25 mouse cellular contexts compared by ENCODE assay signal in genomic region chr12:12499903-12500302, GRCm38 (mm10).
"Had no signal": no experiment of that assay in that cellular context is flagged by ENCODE, and none has a peak within 500 bp of the region (broad histone marks: within the 10 kb centered on the region; RNA-seq: fewer than 3 reads in every experiment).

No protein-coding gene starts in this region.

- H3K4me2 ChIP-seq: heart, embryonic 12.5 days; hindbrain, embryonic 12.5 days; hindbrain, embryonic 14.5 days; intestine, embryonic 15.5 days; kidney, embryonic 15.5 days; limb, embryonic 12.5 days had no signal

- H3K9ac ChIP-seq: heart, embryonic 12.5 days; hindbrain, embryonic 12.5 days; hindbrain, embryonic 14.5 days; intestine, embryonic 15.5 days; kidney, embryonic 15.5 days; limb, embryonic 12.5 days had no signal

- H3K27me3 ChIP-seq: heart, embryonic 12.5 days; hindbrain, embryonic 12.5 days; intestine, embryonic 15.5 days; kidney, embryonic 15.5 days; limb, embryonic 12.5 days had no signal

- H3K36me3 ChIP-seq: heart, embryonic 12.5 days; hindbrain, embryonic 10.5 days; hindbrain, embryonic 12.5 days; intestine, embryonic 15.5 days; kidney, embryonic 15.5 days; limb, embryonic 10.5 days; limb, embryonic 12.5 days had no signal

- H3K27ac ChIP-seq: gastrocnemius, adult 2 months; hindbrain, embryonic 10.5 days; hindbrain, embryonic 12.5 days; hindbrain, embryonic 14.5 days; intestine, embryonic 15.5 days; kidney, embryonic 15.5 days; kidney, postnatal 0 days; left cerebral cortex, adult 2 months; limb, embryonic 10.5 days; limb, embryonic 12.5 days had no signal

- H3K4me1 ChIP-seq: hindbrain, embryonic 12.5 days; intestine, embryonic 15.5 days; limb, embryonic 12.5 days had no signal

- H3K9me3 ChIP-seq: heart, embryonic 12.5 days; hindbrain, embryonic 10.5 days; hindbrain, embryonic 12.5 days; intestine, embryonic 15.5 days; kidney, embryonic 15.5 days; limb, embryonic 10.5 days; limb, embryonic 12.5 days had no signal

- ATAC-seq: forebrain, embryonic 16.5 days; hindbrain, embryonic 16.5 days; inflammation-experienced regulatory T-cells, adult 6 months; intestine, embryonic 15.5 days; intestine, postnatal 0 days had no signal

- DNase-seq: gastrocnemius, adult 2 months; gastrocnemius, postnatal 10 days; gastrocnemius, postnatal 25 days; heart, adult 18-20 months; heart, postnatal 10 days; heart, postnatal 4 days; kidney, adult 2 months; kidney, adult 9 months; kidney, postnatal 14 days; kidney, postnatal 36 days; layer of hippocampus, adult 9-11 months had no signal

- H3K4me3 ChIP-seq: gastrocnemius, adult 2 months; heart, embryonic 12.5 days; hindbrain, embryonic 10.5 days; hindbrain, embryonic 12.5 days; intestine, embryonic 15.5 days; kidney, embryonic 15.5 days; left cerebral cortex, adult 2 months; limb, embryonic 10.5 days; limb, embryonic 12.5 days had no signal
